Mouse (Mus musculus): ENCODE measurements around the gene Trub1.

DNA sequence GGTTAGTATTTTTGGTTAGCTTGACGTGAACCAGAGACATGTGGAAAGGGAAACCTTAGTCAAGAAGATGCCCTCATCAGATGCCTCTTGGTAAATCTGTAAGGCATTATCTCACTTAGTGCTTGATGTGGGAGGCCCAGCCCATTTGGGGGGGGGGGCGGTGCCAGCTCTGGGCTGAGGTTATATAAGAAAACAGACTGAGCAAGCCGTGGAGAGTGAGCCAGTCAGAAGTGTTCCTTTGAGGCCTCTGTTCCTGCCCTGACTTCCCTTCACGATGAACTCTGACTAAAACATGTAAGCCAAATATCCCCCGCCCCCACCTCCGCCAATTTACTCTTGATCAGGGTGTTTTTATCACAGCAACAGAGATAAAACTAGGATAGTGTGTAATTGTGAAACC is 22.8 kb upstream of the Trub1 start:
- no peak for TF ChIP-seq EP300 (IDR thresholded peaks at IDR 0.05; ENCODE audit: low read depth)
- TF ChIP-seq CTCF (IDR thresholded peaks at IDR 0.05; ENCODE audit: low read depth): no peak
